Mouse (Mus musculus): ENCODE results near the gene Olfr514.
"Not testable (repeated sequence)": the region's sequence is repeated elsewhere in the genome, so short reads cannot be mapped to it uniquely, and the experiment has no call there.

The Olfr514 gene

GRCm38 (mm10) chr7:108825897-108826296, at the start of gene Olfr514:
Olfr514 (minus strand) TSS chr7:108825997.
- no peak for DNase-seq (ENCODE audit: low read depth, low spot score)

DNA sequence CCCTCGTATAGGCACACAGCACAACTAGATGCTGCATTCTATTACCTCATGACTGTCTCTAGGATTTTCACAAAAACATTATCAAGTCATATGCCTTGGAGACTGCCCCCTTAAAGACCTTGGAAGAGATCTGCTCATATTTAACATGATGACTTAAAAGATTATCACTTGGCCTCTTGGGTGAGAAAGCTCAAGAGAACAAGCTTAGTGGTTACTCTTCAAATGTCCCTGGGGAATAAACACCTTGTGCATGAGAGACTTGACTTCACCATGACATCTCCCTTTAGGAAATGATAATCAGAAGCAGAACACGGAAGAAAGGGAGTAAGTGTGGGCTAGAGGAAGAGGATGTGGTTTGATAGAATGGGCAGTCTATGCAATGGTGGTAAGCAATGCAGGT, 46.5 kb upstream of the Olfr514 start, which contains the start of gene Olfr517:
TSS of gene Olfr517 (minus strand) at position 101 of the 400 bp plus-strand sequence.
- DNase-seq (ENCODE audit: low read depth, low spot score), result no peak

GRCm38 (mm10) chr7:108850429-108850828, 24.6 kb upstream of the Olfr514 start, which contains the start of gene Olfr516:
Olfr516 (minus strand) TSS chr7:108850529.
- no peak for DNase-seq (ENCODE audit: low read depth, low spot score)

DNA sequence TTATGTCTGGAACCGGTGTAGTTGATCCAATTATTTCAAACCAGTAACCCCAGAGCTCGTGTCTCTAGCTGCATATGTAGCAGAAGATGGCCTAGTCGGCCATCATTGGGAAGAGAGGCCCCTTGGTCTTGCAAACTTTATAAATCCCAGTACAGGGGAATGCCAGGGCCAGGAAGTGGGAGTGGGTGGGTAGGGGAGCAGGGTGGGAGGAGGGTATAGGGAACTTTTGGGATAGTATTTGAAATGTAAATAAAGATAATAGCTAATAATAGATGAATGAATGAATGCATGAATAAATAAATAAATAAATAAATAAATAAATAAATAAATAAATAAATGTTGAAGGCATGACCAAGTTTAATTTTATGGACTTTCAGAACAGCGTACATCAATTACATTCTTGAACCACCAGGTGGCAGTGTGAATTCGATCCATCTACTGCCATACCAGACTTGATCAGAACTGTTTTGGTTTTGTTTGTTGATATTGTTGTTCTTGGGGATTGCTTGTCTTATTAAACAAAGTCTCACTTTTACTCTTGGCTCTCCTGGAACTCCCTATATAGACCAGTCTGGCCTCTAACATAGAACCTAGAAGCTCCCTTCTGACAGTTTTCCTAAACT, 11.1 kb downstream of the Olfr514 start:
- DNase-seq (ENCODE audit: low read depth, low spot score), result not testable (repeated sequence)

- no peak for DNase-seq (ENCODE audit: low read depth, low spot score)
Measured at GRCm38 (mm10) chr7:108797205-108797933, 28.4 kb downstream of the Olfr514 start.
